8 mouse cellular contexts compared by ENCODE assay signal in genomic region chr2:120628076-120628865, GRCm38 (mm10). TPM values are rescaled to one million over a fixed set of nuclear protein-coding genes. Genes with fewer than 3 reads are reported as not detected.
DNase-seq lines count a peak whose midpoint lies in the region; ATAC-seq and TF ChIP-seq lines count a peak whose summit lies in the region.

No protein-coding gene starts in this region.

- intact Hi-C loops in left cerebral cortex, postnatal 36 days (cut with DNase I) = no loop called here

- H3K4me2 ChIP-seq in embryonic facial prominence, embryonic 13.5 days = peak overlapping the region; percentile 75
- peak overlapping the region; percentile 83 for H3K4me2 ChIP-seq in hindbrain, postnatal 0 days (ENCODE audit: low read depth, low read length)

- 0 out of 2 replicates have a peak, but pooled peaks cover 5% of the 10 kb centered on the region for H3K36me3 ChIP-seq in embryonic facial prominence, embryonic 13.5 days
- peaks cover 4% of the 10 kb centered on the region; the same call in 1 of the 2 replicates for H3K36me3 ChIP-seq in hindbrain, postnatal 0 days (ENCODE audit: insufficient read depth, low read length)

- peak overlapping the region; percentile 66 for H3K4me3 ChIP-seq in layer of hippocampus, adult 2 months
- H3K4me3 ChIP-seq in embryonic facial prominence, embryonic 13.5 days = peak overlapping the region; percentile 66
- peak overlapping the region; percentile 58 for H3K4me3 ChIP-seq in hindbrain, postnatal 0 days (ENCODE audit: low read length)

- ATAC-seq in embryonic facial prominence, embryonic 13.5 days (ENCODE audit: insufficient number of reproducible peaks, insufficient read depth, low FRiP score, low TSS enrichment, low read depth) = no peak
- peak; percentile 22 for ATAC-seq in hindbrain, postnatal 0 days
- no peak for ATAC-seq in CD4-positive, CD25-positive, alpha-beta regulatory T cell, adult 4 months

- no peaks in the 10 kb centered on the region for H3K9me3 ChIP-seq in embryonic facial prominence, embryonic 13.5 days
- no peaks in the 10 kb centered on the region for H3K9me3 ChIP-seq in hindbrain, postnatal 0 days (ENCODE audit: low read length)

- H3K27ac ChIP-seq in layer of hippocampus, adult 2 months = no peak overlapping the region; the same call in 1 of the 2 replicates
- H3K27ac ChIP-seq in embryonic facial prominence, embryonic 13.5 days = peak overlapping the region; percentile 53; the same call in 1 of the 2 replicates
- no peak overlapping the region for H3K27ac ChIP-seq in hindbrain, postnatal 0 days

- no peak for TF ChIP-seq CTCF in layer of hippocampus, adult 2 months (conservative IDR thresholded peaks at IDR 0.05)
- no peak for TF ChIP-seq CTCF in hindbrain, postnatal 0 days (IDR thresholded peaks at IDR 0.05; ENCODE audit: low read depth)

- H3K9ac ChIP-seq in embryonic facial prominence, embryonic 13.5 days = 0 out of 2 replicates have a peak overlapping the region, but pooled peaks have one; percentile 37
- no peak overlapping the region for H3K9ac ChIP-seq in hindbrain, postnatal 0 days (replicated peaks; ENCODE audit: low read length)

- H3K4me1 ChIP-seq in embryonic facial prominence, embryonic 13.5 days = peaks cover 11% of the 10 kb centered on the region
- peaks cover 9% of the 10 kb centered on the region for H3K4me1 ChIP-seq in hindbrain, postnatal 0 days (ENCODE audit: insufficient read depth, low read length)

- H3K27me3 ChIP-seq in embryonic facial prominence, embryonic 13.5 days = no peaks in the 10 kb centered on the region
- no peaks in the 10 kb centered on the region for H3K27me3 ChIP-seq in hindbrain, postnatal 0 days (ENCODE audit: insufficient read depth, low read length)

- no peak for DNase-seq in layer of hippocampus, adult 2 months (ENCODE audit: low spot score in 2 of 2)
- no peak for DNase-seq in layer of hippocampus, postnatal 10 days (ENCODE audit: low spot score in 2 of 2)
- no peak for DNase-seq in hindbrain, postnatal 0 days (ENCODE audit: low spot score)
- DNase-seq in neural tube, embryonic 10.5 days (ENCODE audit: extremely low spot score, low spot score) = peak; percentile 28
- no peak for DNase-seq in left cerebral cortex, postnatal 36 days (ENCODE audit: low spot score in 2 of 2)
- DNase-seq in adrenal gland, adult 18-20 months (ENCODE audit: low spot score in 2 of 2) = no peak

- WGBS in embryonic facial prominence, embryonic 13.5 days = 27% methylated on average over 10 of the region's 10 CpGs
- 30% methylated on average over 10 of the region's 10 CpGs for WGBS in hindbrain, postnatal 0 days

RNA-seq across cellular contexts. Expression of gene Stard9, which starts 0.7 kb away (rescaled TPM):
- total RNA-seq in layer of hippocampus, adult 2 months (2021) = 1 to 10 TPM; 8.1 to 9.9 TPM
- 10 to 100 TPM; 11.0 to 12.5 TPM for total RNA-seq in layer of hippocampus, postnatal 10 days (2021)
- polyA plus RNA-seq in embryonic facial prominence, embryonic 13.5 days (2015; fragmentation: Nextera tagmentation; extraction: Ambion mirVana) = 4.7 and 5.9 TPM in 2 replicates
- 14.2 and 18.5 TPM in 2 replicates for total RNA-seq in hindbrain, postnatal 0 days (2014; rRNA removed)
- 3.1 TPM in 2 replicates for polyA plus RNA-seq in hindbrain, postnatal 0 days (2015; fragmentation: Nextera tagmentation; extraction: Ambion mirVana)
- 10 to 100 TPM in 1 of 2 experiments, 1 to 10 TPM in 1; 7.1 to 10.2 TPM for total RNA-seq in left cerebral cortex, postnatal 36 days (2021)
- under 1 TPM; 0.48 to 0.59 TPM for polyA plus RNA-seq in CD4-positive, CD25-positive, alpha-beta regulatory T cell, adult 4 months (2017; shearing (Covaris generic))
- 1 to 10 TPM; 6.2 to 8.0 TPM for total RNA-seq in adrenal gland, adult 18-20 months (2021)

RNA-seq across cellular contexts. Expression of gene Lrrc57, which starts 19.0 kb away (rescaled TPM):
- 10 to 100 TPM; 34.7 to 43.4 TPM for total RNA-seq in layer of hippocampus, adult 2 months (2021)
- 10 to 100 TPM; 25.3 to 25.8 TPM for total RNA-seq in layer of hippocampus, postnatal 10 days (2021)
- polyA plus RNA-seq in embryonic facial prominence, embryonic 13.5 days (2015; fragmentation: Nextera tagmentation; extraction: Ambion mirVana) = 25.1 and 27.7 TPM in 2 replicates
- 26.2 and 39.5 TPM in 2 replicates for total RNA-seq in hindbrain, postnatal 0 days (2014; rRNA removed)
- 26.6 and 28.4 TPM in 2 replicates for polyA plus RNA-seq in hindbrain, postnatal 0 days (2015; fragmentation: Nextera tagmentation; extraction: Ambion mirVana)
- 10 to 100 TPM; 34.5 to 44.9 TPM for total RNA-seq in left cerebral cortex, postnatal 36 days (2021)
- polyA plus RNA-seq in CD4-positive, CD25-positive, alpha-beta regulatory T cell, adult 4 months (2017; shearing (Covaris generic)) = 10 to 100 TPM; 33.0 to 37.2 TPM
- 10 to 100 TPM; 12.5 to 12.8 TPM for total RNA-seq in adrenal gland, adult 18-20 months (2021)

RNA-seq across cellular contexts. Expression of gene Haus2, which starts 19.1 kb away (rescaled TPM):
- 10 to 100 TPM; 14.9 to 15.7 TPM for total RNA-seq in layer of hippocampus, adult 2 months (2021)
- total RNA-seq in layer of hippocampus, postnatal 10 days (2021) = 10 to 100 TPM; 17.5 to 18.4 TPM
- 27.9 and 29.5 TPM in 2 replicates for polyA plus RNA-seq in embryonic facial prominence, embryonic 13.5 days (2015; fragmentation: Nextera tagmentation; extraction: Ambion mirVana)
- total RNA-seq in hindbrain, postnatal 0 days (2014; rRNA removed) = 21.2 and 22.7 TPM in 2 replicates
- 36.4 and 37.2 TPM in 2 replicates for polyA plus RNA-seq in hindbrain, postnatal 0 days (2015; fragmentation: Nextera tagmentation; extraction: Ambion mirVana)
- 10 to 100 TPM; 14.0 to 15.1 TPM for total RNA-seq in left cerebral cortex, postnatal 36 days (2021)
- polyA plus RNA-seq in CD4-positive, CD25-positive, alpha-beta regulatory T cell, adult 4 months (2017; shearing (Covaris generic)) = 10 to 100 TPM; 14.1 to 22.1 TPM
- total RNA-seq in adrenal gland, adult 18-20 months (2021) = 1 to 10 TPM; 9.0 to 9.3 TPM
